Mouse (Mus musculus) bone marrow macrophage, adult 2 months (primary cell): ENCODE results near the gene Smarcc2.

Source experiments
- CTCF ChIP-seq: IDR thresholded peaks from 2 replicates; pipeline ENCODE4 v1.5.1; 2012; ENCODE audit warnings: low read depth, mild to moderate bottlenecking, low read length, moderate library complexity
- POLR2A ChIP-seq: IDR thresholded peaks from 2 replicates; pipeline ENCODE4 v1.6.1; 2012; ENCODE audit warnings: mild to moderate bottlenecking, low read depth, low read length, borderline replicate concordance

DNA sequence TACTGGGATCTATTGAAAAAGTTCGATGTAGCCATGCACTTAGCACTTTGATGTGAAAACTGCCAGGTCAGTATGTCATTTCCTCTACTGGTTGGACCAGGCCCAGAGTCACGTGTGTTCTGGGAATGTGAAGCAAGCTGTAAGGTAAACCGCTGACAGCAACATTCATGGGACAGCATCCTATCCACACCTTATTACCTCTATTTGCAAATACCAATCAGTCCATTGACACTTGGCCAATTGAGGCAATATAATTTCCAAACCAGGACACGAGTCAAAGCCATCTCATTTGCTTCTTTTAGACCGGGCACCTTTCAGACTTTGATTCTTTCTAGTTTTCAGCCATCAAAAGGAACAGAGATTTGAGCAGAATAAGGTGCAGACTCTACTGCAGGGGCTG lies 30.0 kb upstream of the Smarcc2 start:
- TF ChIP-seq CTCF (no peak), POLR2A (no peak)
